Mouse (Mus musculus): ENCODE results near the gene Prtn3.
A peak's percentile ranks its signal among the peaks of the same experiment; 100 is the strongest.

Prtn3 gene

GRCm38 (mm10) chr10:79854801-79855541 is 19.3 kb upstream of the Prtn3 start:
- no peak for ATAC-seq (ENCODE audit: insufficient number of reproducible peaks, low FRiP score, low TSS enrichment)

GRCm38 (mm10) chr10:79855558-79856184 is 18.6 kb upstream of the Prtn3 start:
- ATAC-seq (ENCODE audit: insufficient number of reproducible peaks, low FRiP score, low TSS enrichment), result no peak

GRCm38 (mm10) chr10:79856280-79856679 is 18.0 kb upstream of the Prtn3 start:
- ATAC-seq (ENCODE audit: insufficient number of reproducible peaks, low FRiP score, low TSS enrichment), result no peak

- ATAC-seq (ENCODE audit: insufficient number of reproducible peaks, low FRiP score, low TSS enrichment), result no peak
Observed at GRCm38 (mm10) chr10:79856704-79857451, 17.4 kb upstream of the Prtn3 start.

- no peak for ATAC-seq (ENCODE audit: insufficient number of reproducible peaks, low FRiP score, low TSS enrichment)
Observed at GRCm38 (mm10) chr10:79857452-79857811, 16.8 kb upstream of the Prtn3 start.

- ATAC-seq (ENCODE audit: insufficient number of reproducible peaks, low FRiP score, low TSS enrichment), result no peak
Observed at GRCm38 (mm10) chr10:79857894-79858293, 16.4 kb upstream of the Prtn3 start.

GRCm38 (mm10) chr10:79858416-79859074 is 15.7 kb upstream of the Prtn3 start:
- no peak for ATAC-seq (ENCODE audit: insufficient number of reproducible peaks, low FRiP score, low TSS enrichment)

GRCm38 (mm10) chr10:79859116-79859515 is 15.2 kb upstream of the Prtn3 start:
- no peak for ATAC-seq (ENCODE audit: insufficient number of reproducible peaks, low FRiP score, low TSS enrichment)

- ATAC-seq (ENCODE audit: insufficient number of reproducible peaks, low FRiP score, low TSS enrichment), result no peak
Observed at GRCm38 (mm10) chr10:79860079-79860911, 14.0 kb upstream of the Prtn3 start.

GRCm38 (mm10) chr10:79861230-79862048 is 12.8 kb upstream of the Prtn3 start:
- ATAC-seq (ENCODE audit: insufficient number of reproducible peaks, low FRiP score, low TSS enrichment), result peak; percentile 70; the same call in 1 of the 2 replicates

- ATAC-seq (ENCODE audit: insufficient number of reproducible peaks, low FRiP score, low TSS enrichment), result no peak
Observed at GRCm38 (mm10) chr10:79862049-79862788, 12.1 kb upstream of the Prtn3 start.

- ATAC-seq (ENCODE audit: insufficient number of reproducible peaks, low FRiP score, low TSS enrichment), result no peak
Observed at GRCm38 (mm10) chr10:79862925-79863324, 11.4 kb upstream of the Prtn3 start.

GRCm38 (mm10) chr10:79864351-79865188 is 9.7 kb upstream of the Prtn3 start:
- ATAC-seq (ENCODE audit: insufficient number of reproducible peaks, low FRiP score, low TSS enrichment), result no peak

GRCm38 (mm10) chr10:79865189-79865601 is 9.1 kb upstream of the Prtn3 start:
- no peak for ATAC-seq (ENCODE audit: insufficient number of reproducible peaks, low FRiP score, low TSS enrichment)

GRCm38 (mm10) chr10:79865801-79866295 is 8.4 kb upstream of the Prtn3 start:
- ATAC-seq (ENCODE audit: insufficient number of reproducible peaks, low FRiP score, low TSS enrichment), result 0 out of 2 replicates have a peak, but pooled peaks have one; percentile 21

- no peak for ATAC-seq (ENCODE audit: insufficient number of reproducible peaks, low FRiP score, low TSS enrichment)
Observed at GRCm38 (mm10) chr10:79866601-79867000, 7.7 kb upstream of the Prtn3 start.

GRCm38 (mm10) chr10:79871845-79872244 is 2.4 kb upstream of the Prtn3 start:
- ATAC-seq (ENCODE audit: insufficient number of reproducible peaks, low FRiP score, low TSS enrichment), result no peak
